8 mouse cellular contexts compared by ENCODE assay signal in the genomic region with DNA sequence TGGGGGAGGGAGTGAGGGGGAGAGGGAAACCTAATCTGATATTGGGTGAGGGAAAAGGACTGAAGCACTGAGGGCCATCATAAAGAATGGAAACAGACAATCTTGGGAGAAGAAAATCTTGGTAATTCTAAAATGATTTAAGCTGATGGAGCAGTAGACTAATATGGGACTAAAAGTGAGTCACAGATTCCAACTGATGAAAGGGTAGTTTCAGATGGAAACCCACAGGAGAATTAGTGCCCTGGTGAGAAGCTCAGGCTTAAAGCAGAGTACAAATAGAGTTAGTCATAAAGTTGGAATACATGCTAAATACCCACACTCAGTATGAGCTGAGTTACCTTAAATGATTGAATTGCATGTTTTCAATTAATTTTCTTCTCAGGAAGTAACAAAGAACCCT.
"Had no signal": no experiment of that assay in that cellular context is flagged by ENCODE, and none has a peak within 500 bp of the region (broad histone marks: within the 10 kb centered on the region; RNA-seq: fewer than 3 reads in every experiment).

No protein-coding gene starts in this region.

- DNase-seq: liver, postnatal 0 days; lung, adult 2 months; lung, postnatal 14 days; lung, postnatal 36 days; right cerebral cortex, postnatal 14 days; spleen, adult 18-20 months; thymus, adult 18-20 months; thymus, postnatal 25 days had no signal
